Mouse (Mus musculus) lung, postnatal 0 days (tissue): Measurements from ENCODE around the gene Nipbl.

Experiments used
- CTCF ChIP-seq: IDR thresholded peaks from 2 replicates; pipeline ENCODE4 v1.5.1; 2016; ENCODE audit warnings: antibody characterized with exemption, mild to moderate bottlenecking
- EP300 ChIP-seq: IDR thresholded peaks from 2 replicates; pipeline ENCODE4 v1.6.1; 2016; ENCODE audit warnings: antibody characterized with exemption, mild to moderate bottlenecking, control low read depth

- no peak for TF ChIP-seq CTCF
- TF ChIP-seq EP300: no peak
Measured at GRCm38 (mm10) chr15:8281701-8282100, 162.6 kb downstream of the Nipbl start.
